Mouse (Mus musculus) olfactory bulb, adult 2 months (tissue): ENCODE measurements at regions not wholly inside any gene's neighbourhood (a gene's known extent, or its start where the extent isn't known, plus 50 kb on each side); places are given as distances from the start of the nearest gene placed in this dataset.

Source experiments
- CTCF ChIP-seq: fragments of 200-500 bp; IDR thresholded peaks from 2 replicates; pipeline ENCODE4 v1.5.1; 2012; ENCODE audit warnings: low read depth, mild to moderate bottlenecking, low read length, moderate library complexity; ENCODE audit not compliant: insufficient read depth
- POLR2A ChIP-seq: fragments of 200-500 bp; IDR thresholded peaks from 2 replicates; pipeline ENCODE4 v1.6.1; 2012; ENCODE audit warnings: mild to moderate bottlenecking, low read depth, low read length, moderate library complexity; ENCODE audit not compliant: insufficient read depth

DNA sequence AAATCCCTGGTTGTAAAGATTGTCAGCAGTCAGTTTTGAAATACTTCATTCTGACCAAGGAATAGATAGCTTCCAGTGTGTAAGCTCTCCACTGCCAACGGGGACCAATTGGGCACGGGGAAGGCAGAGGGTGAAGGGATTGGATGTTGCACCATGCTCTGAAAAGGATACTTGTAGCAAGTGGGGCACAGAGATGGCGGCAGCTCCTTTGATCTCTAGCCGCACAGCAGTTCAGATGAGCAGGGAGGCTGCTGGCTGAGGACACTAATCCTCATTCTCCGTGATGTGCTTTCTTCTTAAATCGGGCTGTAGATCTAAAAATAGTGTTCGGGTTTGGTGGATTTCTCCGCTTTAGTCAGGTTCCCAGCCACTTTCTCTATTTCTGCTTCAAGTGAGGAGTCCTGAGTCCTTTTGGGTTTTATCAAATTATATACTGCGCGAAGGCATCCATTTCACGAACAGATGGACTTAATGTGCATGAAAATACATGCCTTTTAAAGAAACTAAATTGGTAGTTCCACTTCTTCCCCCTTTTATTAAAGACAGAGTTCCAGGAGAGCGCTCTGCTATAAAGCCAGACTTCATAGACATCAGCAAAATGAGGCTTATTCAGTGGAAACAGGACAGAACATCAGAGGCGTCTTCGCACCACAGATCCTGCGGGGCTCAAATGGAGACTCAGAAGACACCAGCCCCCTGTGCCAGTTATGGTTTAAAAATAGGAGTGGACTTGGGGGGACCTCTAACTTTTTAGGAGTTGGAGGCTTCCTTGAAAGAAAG, 225.1 kb upstream of the Klf4 start:
- no peak for TF ChIP-seq CTCF
- TF ChIP-seq POLR2A = no peak
